Mouse (Mus musculus): ENCODE measurements around the gene Clic4.

DNA sequence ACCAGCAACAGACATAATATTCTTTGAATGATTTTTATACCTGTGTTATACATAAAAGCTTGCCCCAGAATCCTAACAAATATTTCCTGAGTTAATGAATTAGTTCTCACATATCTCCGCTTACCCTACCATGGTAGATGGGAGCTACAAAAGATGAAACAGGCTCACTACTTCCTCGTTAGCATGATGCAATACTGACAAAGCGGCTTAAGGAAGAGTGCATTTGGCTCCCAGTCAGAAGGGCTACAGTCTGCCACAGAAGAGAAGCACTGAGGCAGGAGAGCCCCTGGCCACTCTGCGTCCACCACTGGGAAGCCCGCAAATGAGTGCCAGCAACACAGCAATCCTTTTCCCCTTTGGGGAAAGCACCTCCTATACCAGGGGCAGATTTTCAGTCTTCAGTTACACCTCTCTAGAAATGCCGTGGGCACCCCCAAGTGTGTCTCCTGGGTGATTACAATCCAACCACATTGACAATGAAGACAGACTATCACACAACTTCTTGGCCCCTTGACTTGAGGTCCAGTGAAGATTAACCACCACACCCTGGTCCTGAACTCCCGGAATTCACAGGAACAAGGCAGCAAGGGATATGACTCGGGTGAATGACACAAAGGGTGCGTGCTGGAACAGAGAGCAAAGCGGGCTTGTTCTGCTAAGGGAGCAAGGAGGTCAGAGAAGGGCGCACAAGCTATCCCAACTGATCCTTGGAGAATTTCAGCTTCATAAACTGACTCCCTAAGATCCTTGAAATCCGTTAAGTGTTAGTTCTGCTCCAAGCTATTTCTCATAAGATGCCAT is 19.2 kb downstream of the Clic4 start:
- TF ChIP-seq POLR2A (IDR thresholded peaks at IDR 0.05; ENCODE audit: borderline replicate concordance, extremely low read depth, insufficient read depth, insufficient read length, poor library complexity, severe bottlenecking) (no peak), CTCF (IDR thresholded peaks at IDR 0.05; ENCODE audit: borderline replicate concordance, extremely low read depth, insufficient read depth, insufficient read length) (no peak)

Measured in brain, embryonic 14.5 days (tissue).